Mouse (Mus musculus): Measurements from ENCODE around the gene Ppp1r14d. TPM values are rescaled to one million over a fixed set of nuclear protein-coding genes. Genes with fewer than 3 reads are reported as not detected.

Ppp1r14d gene
- not detected for total RNA-seq (2021)
- long read RNA-seq, experiment 1, result 0 reads
- long read RNA-seq, experiment 2, result 0 reads

DNA sequence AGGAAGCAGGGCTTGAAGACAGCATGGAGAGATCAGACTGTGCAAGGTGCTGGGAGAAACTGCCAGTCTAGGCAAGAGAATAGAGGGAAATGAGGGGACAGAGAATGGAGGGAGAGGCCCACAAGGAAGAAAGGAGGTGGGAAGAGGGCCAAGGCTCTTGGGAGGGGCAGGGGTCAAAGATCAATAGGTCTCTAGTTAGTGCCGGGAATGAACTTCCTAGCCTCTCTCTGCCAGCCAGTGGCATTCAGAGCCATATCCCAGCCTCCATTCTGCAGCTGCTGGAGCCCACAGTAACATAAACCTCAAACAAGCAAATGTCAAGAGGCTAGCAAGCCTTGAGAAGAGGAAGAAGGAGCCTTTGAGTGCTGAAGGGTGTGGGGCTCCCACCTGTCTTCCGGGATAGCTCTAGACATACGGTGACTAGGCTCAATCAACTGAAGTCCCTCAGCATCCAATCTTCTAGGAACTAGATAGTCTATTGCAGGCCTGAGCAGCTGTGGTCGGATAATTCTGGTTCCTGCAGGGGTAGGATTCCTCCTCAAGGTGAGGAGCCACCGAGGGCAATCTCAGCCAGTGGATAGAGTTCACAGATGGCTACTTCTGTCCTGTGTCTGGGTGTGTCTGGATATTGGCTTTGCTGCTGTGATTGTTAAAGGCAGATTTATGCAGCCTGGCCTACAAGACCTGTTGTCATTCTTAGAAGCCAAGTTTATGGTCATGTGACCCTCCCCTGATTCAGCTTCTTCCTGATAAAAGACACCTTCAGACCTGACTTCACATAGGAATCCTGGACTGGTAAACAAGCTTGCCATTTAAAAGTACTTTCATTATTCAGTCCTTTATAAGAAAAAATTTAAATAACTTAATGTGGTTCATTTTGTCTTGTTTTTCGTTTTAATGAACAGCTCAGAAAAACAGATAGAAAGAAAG, at the start of gene Ppp1r14d:
Gene Ppp1r14d (minus strand): TSS at position 132 of the 930 bp plus-strand sequence.
- no peak for DNase-seq

DNA sequence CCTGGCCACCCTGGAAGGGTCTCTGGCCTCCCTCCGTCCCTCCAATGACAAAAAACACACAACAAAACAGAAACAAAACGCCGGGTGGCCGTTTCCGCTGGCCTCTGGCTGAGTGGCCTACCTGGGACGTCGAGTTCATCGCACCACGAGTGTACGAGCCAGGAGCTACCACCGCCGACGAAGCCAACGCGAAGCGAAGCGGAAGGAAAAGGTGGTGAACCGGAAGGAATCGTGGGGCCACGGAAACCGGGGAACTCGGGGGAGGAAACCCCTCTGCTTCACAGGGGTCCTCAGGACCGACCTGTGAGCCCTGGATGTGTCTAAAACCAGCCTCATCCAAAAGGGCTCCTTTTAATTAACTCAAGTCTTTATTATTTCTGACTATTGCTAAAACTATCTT, 48.1 kb upstream of the Ppp1r14d start:
- DNase-seq, result no peak

DNA sequence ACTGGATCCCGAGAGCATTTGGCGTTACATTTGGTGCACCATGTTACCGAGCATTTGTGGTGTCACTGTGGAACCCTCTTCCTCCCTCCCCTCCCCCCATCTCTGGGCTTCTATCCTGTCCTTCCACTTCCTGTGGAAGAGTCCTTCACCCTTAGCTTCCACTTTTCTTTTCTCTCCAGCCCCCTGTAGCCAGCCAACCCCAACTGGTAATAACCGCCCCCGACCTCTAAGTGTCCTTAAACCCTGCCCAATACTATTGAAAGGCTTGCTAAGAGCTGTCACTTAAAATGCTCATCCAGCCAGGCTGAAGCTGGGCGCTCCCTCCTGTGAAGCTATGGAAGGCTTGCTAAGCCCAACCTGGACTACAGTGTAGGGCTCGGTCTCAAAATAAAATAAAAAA, 47.2 kb upstream of the Ppp1r14d start:
- no peak for DNase-seq

- no peak for DNase-seq
Observed at GRCm38 (mm10) chr2:119274126-119274525, 44.4 kb upstream of the Ppp1r14d start.

GRCm38 (mm10) chr2:119270643-119271331, 41.1 kb upstream of the Ppp1r14d start, which contains the start of gene Rhov:
Gene Rhov, minus strand, starts transcription at chr2:119271272.
- peak; percentile 69 for DNase-seq

GRCm38 (mm10) chr2:119270286-119270642, 40.6 kb upstream of the Ppp1r14d start:
- DNase-seq, result no peak

DNA sequence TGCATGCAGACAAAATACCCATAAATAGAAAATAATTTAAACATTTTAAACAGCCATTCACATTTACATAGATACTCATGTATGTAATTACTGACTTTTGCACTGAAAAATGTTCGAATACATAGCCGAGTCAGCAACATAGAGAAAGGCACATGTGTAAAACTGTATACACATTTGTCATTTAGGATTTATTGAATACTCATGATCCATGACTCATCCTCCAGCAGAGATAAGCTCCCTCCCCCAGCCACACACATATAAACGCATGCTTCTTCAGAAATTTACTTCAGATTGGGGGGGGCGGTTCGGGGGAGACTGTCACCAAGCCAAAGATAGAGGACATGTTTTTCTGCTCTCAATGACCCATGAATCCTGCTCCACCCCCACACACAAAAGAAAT, 34.1 kb upstream of the Ppp1r14d start:
- DNase-seq, result no peak

DNA sequence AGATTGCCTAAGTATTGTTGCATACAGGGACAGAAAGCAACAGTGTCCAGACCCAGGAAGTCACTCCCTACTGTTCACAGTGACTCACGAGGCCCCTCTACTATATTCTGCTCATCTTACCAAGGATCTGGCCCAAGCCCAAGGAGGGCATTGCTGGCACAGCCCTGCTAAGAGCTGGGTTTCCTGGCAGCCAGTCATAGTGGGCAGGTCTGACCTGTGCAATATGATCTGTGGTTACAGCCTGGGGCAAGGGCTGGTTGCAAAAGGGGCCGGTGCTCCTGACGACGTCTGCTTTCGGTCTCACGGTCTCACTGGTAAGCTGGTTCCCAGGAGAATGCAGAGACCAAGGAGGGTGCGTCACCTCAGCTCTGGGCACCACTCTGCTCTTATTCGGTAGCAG, 33.3 kb upstream of the Ppp1r14d start:
- peak; percentile 93 for DNase-seq

DNA sequence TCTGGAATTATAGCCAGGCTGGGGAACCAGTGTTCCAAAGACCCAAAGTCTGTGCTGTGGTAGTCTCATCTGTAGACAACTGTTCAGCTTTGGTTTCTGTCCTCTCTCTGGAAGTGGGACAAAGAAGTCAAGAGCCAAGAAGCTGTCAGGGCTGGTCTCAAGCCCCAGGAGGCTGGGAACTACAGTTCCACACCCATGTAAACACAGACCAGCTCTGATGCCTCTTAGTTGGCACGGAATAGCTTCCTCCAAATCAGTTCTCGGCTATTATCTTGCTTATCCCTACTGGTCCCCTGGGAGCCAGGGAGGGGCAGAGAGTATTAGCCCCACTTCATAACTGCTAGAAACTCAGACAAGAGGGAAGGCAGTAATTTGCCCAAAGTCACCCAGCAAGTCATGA, 31.6 kb upstream of the Ppp1r14d start:
- DNase-seq, result no peak

DNA sequence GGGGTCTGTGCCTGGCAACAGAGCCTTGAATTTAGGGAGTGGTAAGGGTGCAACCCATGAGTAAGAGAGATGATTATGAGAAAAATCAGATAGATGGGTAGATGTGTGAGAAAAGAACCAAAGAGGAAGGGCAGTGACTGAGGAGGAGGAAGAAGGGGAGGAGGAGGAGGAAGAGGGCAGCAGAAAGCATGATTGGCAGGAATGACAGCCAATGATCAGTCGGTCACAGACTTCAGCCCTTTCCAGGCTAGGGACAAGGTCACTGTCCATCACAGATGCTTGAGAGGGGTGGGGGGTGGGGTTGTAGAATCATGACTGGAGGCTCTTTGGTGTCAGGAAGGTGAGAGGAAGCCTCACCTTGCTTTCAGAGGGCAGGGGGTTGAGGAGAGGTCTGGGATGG, 30.8 kb upstream of the Ppp1r14d start:
- DNase-seq, result no peak

DNA sequence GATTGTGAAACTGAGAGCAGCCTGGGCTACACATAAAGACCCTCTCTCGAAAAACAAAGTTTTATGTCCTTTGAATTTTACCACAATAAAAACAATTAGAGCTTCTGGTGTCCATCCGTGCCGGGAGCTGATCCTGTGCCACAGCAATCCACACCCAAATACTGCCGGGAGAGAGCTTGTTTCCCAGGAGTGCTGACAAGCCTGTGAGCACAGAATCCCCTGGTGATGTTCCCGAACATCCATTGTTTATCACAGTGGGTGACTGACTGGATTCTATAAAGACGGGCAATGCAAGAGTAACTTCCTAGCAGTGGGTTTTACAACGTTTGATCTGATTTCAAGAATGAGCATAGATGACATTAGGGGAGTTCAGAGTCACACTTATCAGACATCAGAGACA, 25.3 kb upstream of the Ppp1r14d start:
- DNase-seq, result no peak

DNA sequence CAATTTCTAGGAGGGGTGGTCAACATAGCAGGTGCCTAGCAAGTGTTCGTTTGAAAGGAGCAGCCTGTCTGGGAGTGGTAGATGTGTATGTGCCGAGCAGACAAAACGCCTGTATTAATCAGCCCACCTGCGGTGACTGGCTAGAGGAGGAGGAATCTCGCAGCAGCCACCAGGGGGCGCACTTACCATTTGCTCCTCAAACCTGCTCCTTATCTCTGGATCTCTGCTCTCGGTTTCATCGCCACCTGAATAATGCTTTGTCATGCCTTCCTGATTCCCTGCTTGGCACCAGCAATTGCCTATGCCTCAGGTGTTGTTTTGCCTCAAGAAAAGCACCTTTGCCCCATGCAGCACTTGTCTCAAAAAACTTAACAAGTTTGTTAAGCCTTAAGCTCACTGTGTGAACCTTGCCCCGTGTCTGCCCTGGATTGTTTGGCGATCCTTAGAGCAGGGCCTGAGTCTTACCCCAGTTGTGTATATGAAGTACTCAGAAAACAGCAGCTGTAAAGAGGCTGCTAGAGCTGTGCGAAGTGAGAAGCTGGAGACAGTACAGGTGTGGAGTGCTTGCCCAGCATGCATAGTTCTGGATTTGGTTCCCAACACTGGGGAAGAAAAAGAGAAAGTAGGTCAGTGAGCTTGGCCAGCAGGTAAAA, 21.2 kb upstream of the Ppp1r14d start:
- DNase-seq, result peak; percentile 94

GRCm38 (mm10) chr2:119250377-119250776, 20.7 kb upstream of the Ppp1r14d start:
- no peak for DNase-seq

DNA sequence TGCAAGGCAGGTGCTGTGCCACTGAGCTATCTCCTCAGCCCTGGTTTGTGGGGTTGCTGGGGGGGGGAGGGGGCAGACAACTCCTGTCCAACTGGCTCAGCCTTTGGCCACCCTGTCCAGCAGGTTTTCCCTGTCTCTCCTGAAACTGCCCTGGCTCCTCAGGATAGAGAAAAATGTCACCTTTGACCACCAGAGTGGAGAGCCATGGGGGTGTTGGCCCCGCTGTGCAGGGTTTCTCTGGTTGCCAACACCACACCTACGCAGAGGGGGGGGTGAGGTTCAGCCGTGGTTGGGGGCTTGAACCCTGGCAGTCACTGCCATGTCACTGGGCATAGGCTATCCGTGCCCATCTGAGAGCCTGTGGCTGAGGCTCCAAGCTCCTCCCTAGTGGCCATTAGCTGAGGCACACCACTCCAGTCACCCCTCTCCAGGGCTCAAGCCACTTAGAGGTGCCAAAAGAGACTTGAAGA, 19.9 kb upstream of the Ppp1r14d start:
- DNase-seq, result no peak

DNA sequence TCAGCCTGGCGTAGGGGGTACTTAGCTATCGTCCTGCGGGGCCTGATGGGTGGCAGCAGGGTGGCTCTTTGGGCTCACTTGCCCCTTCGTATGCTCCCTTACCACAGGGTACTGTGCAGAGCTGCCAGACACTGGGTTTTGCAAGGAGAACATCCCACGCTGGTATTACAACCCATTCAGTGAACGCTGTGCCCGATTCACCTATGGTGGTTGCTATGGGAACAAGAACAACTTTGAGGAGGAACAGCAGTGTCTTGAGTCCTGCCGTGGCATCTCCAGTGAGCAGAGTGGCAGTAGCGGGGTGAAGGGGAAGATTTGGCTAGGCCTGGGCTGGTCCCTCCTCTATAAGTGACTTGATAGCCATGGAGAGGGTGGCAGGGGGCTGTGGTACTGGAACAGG, 18.2 kb upstream of the Ppp1r14d start:
- DNase-seq, result no peak

GRCm38 (mm10) chr2:119245246-119245645, 15.5 kb upstream of the Ppp1r14d start:
- DNase-seq, result no peak

GRCm38 (mm10) chr2:119242548-119242947, 12.8 kb upstream of the Ppp1r14d start:
- no peak for DNase-seq

- no peak for DNase-seq
Observed at GRCm38 (mm10) chr2:119240819-119241186, 11.1 kb upstream of the Ppp1r14d start.

- no peak for DNase-seq
Observed at GRCm38 (mm10) chr2:119240075-119240818, 10.5 kb upstream of the Ppp1r14d start.

GRCm38 (mm10) chr2:119238671-119239070, 9.0 kb upstream of the Ppp1r14d start:
- no peak for DNase-seq

DNA sequence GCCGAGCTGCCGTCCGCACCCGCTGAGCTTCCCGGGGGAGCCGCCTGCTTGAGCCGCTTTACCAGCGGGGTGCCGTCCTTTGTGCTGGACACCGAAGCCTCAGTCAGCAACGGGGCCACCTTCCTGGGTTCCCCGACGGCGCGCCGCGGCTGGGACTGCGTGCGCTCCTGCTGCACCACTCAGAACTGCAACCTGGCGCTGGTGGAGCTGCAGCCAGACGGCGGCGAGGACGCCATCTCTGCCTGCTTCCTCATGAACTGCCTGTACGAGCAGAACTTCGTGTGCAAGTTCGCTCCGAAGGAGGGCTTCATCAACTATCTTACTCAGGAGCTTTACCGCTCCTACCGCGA, 8.1 kb upstream of the Ppp1r14d start:
- DNase-seq, result peak; percentile 43

- peak; percentile 44 for DNase-seq
Observed at GRCm38 (mm10) chr2:119237210-119237870, 7.6 kb upstream of the Ppp1r14d start, which contains the start of gene Spint1. Gene Spint1, plus strand, starts transcription at chr2:119237362.
